Mouse (Mus musculus) neural tube, embryonic 14.5 days (tissue): ENCODE measurements around the gene Faap100. TPM values are rescaled to one million over a fixed set of nuclear protein-coding genes. Genes with fewer than 3 reads are reported as not detected.
A peak's percentile ranks its signal among the peaks of the same experiment; 100 is the strongest.
"Not testable (repeated sequence)": the region's sequence is repeated elsewhere in the genome, so short reads cannot be mapped to it uniquely, and the experiment has no call there.

Experiments used
- ATAC-seq: fragments of 200-750 bp; cut with Nextera tagmentation; 2 replicates; pipeline ENCODE4 v1.8.0; 2017; ENCODE audit warnings: low read depth, mild to moderate bottlenecking, moderate TSS enrichment, moderate library complexity
- H3K27ac ChIP-seq: fragments of 300-500 bp; sonication (generic); 2 replicates; pipeline ENCODE4 v1.5.1; 2014; ENCODE audit warnings: low read depth, mild to moderate bottlenecking, control low read depth, low read length, moderate library complexity, mixed read lengths
- H3K27me3 ChIP-seq: fragments of 300-500 bp; sonication (generic); 2 replicates; pipeline ENCODE4 v1.6.1; 2014; ENCODE audit warnings: low read length; ENCODE audit not compliant: control insufficient read depth, insufficient read depth
- H3K36me3 ChIP-seq: fragments of 300-500 bp; sonication (generic); 2 replicates; pipeline ENCODE4 v1.6.1; 2014; ENCODE audit warnings: low read length, mixed read lengths; ENCODE audit not compliant: control insufficient read depth, insufficient read depth
- H3K4me1 ChIP-seq: fragments of 300-500 bp; sonication (generic); 2 replicates; pipeline ENCODE4 v1.6.1; 2014; ENCODE audit warnings: low read length; ENCODE audit not compliant: control insufficient read depth, insufficient read depth
- H3K4me2 ChIP-seq: fragments of 300-500 bp; sonication (generic); 2 replicates; pipeline ENCODE4 v1.6.1; 2014; ENCODE audit warnings: mild to moderate bottlenecking, low read depth, low read length, control low read depth
- H3K4me3 ChIP-seq: fragments of 300-500 bp; sonication (generic); 2 replicates; pipeline ENCODE4 v1.5.1; 2014; ENCODE audit warnings: low read depth, low read length, control low read depth, mixed read lengths
- H3K9ac ChIP-seq: fragments of 300-500 bp; sonication (generic); replicated peaks from 2 replicates; pipeline ENCODE4 v1.6.1; 2014; ENCODE audit warnings: low read depth, mild to moderate bottlenecking, control low read depth, low read length, mixed read lengths
- H3K9me3 ChIP-seq: fragments of 300-500 bp; sonication (generic); 2 replicates; pipeline ENCODE4 v1.6.1; 2016; ENCODE audit warnings: low read length; ENCODE audit not compliant: control insufficient read depth
- WGBS: fragments of 180-500 bp; shearing (Covaris S2); extraction: QIAGEN DNeasy Blood & Tissue Kit; methylation state at CpG from one replicate; pipeline ENCODE4 v1.1.7; 2014; 5-methylcytosine and 5-hydroxymethylcytosine counted together
- polyA plus RNA-seq: library from polyadenylated mRNA; unstranded; fragments of >200 nt; fragmentation: Nextera tagmentation; extraction: Ambion mirVana; gene quantifications from 2 replicates; pipeline ENCODE4 v1.2.1, GENCODE M21; 2014

The Faap100 gene
- polyA plus RNA-seq, 1 experiment from 2014 or later, result 86.8 TPM

DNA sequence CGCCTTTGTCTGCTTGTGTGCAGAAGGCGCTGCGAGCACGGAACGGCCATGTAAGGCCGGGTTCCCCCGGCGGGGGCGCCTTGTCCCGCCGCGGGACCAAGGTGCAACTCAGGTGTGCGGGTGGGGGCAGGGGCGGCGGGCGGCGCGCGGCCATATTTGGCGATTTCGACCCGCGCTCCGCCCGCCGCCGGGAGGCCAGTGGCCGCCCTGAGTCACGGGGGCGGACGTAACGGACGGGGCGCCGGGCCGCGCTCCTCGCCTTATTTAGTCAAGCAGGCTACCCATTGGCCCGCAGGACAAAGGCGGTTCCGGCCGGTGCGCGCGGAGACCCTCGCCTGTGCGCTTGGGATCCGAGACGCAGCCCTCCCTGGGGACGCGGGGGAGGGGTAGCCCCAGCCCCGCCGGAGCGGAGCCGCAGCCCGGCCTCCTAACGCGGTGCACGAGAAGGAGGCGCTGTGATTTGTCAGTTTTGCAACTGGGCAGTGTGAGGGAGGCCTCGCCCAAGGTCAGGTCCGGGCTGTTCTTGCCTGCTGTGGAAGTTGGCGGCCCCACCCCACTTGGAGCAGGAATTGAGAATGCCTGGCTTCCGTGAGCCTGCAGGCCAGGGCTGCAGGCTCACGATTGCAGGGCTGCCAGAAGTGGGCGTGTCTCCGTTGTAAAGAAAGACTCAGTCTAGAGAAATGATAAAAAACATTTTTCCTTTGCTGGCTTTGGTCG, 28.4 kb downstream of the Faap100 start:
- H3K4me1 ChIP-seq, result peaks cover 30% of the 10 kb centered on the region

DNA sequence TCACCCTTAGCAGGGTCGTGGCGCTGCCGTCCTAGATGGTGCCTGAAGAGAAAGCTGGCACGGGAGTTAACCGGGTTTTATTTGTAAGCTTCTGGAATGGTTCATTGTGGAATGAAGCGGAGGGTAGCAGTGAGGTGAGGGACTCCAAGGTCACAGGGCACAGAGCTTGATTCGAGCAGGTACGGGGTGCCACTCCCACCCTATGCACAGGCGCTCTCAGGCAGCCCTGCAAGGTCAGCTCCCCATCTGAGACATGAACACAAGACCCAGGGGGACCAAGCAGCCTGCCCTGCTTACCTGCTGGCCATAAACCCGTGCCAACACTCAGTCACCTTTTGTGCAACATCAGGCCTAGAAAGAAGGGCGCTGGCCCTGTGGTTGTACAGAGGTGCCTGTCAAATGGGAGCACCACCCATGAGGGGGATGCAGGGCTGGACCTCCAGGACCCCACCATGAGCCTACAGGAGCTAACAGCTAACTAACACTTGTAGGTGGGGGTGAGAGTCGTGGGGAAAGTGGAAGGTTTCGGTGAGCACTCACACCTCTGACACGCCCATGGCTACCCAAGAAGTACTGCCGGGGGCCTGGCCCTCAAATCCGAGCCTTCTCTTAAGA, 29.1 kb downstream of the Faap100 start:
- H3K4me1 ChIP-seq, result peaks cover 33% of the 10 kb centered on the region
- H3K9me3 ChIP-seq, result no peaks in the 10 kb centered on the region
- H3K27ac ChIP-seq, result peak overlapping the region; percentile 100
- H3K4me2 ChIP-seq, result peak overlapping the region; percentile 98
- peak overlapping the region; percentile 100 for H3K9ac ChIP-seq
- ATAC-seq, result peak; percentile 1; the same call in 1 of the 2 replicates
- WGBS, result 7% methylated on average over 16 of the region's 16 CpGs
- no peaks in the 10 kb centered on the region for H3K27me3 ChIP-seq
- peak overlapping the region; percentile 100 for H3K4me3 ChIP-seq
- peaks cover 9% of the 10 kb centered on the region for H3K36me3 ChIP-seq

More for the DNA sequence above, 28.4 kb downstream of the Faap100 start:
- ATAC-seq, result peak; percentile 52
- H3K4me3 ChIP-seq, result peak overlapping the region; percentile 100
- peaks cover 6% of the 10 kb centered on the region for H3K36me3 ChIP-seq
- H3K9me3 ChIP-seq, result no peaks in the 10 kb centered on the region
- peak overlapping the region; percentile 100 for H3K27ac ChIP-seq
- peak overlapping the region; percentile 100 for H3K9ac ChIP-seq
- peak overlapping the region; percentile 98 for H3K4me2 ChIP-seq
- under 1% methylated on average over 66 of the region's 68 CpGs for WGBS
- no peaks in the 10 kb centered on the region for H3K27me3 ChIP-seq

DNA sequence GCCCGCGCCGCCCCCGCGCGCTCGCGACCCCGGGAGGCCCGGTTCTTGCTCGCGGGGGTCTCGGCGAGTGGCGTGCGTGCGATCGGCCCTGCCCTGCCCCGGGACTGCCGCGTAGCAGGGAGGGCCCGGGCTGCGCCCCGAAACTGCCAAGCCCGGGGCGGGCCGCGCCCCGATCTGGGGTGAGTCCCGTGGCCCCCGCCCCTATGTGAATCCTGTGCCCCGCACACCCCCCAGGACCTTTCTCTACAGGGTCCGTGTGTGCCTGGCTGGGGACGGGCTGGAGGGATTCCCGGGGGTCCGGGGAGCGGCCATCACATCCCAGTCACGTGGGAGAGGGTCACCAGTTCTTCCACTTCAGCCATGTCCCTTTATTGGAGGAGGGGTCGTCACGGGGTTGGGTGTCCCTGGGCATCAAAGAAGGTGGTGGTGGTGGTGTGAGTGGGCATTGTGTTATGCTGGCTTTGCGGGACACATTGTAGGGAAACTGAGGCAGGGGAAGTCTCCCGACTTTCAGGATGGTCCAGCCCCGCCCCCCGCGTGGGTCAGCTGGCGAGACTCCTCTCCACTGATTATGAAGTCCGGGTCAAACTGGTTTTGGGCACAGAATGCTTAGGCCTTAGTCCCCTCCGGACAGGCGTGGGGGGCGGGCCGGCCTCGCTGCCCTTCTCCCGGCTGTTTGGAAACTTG, 29.7 kb downstream of the Faap100 start:
- ATAC-seq, result peak; percentile 15
- Histone ChIP-seq H3K4me3 (peak overlapping the region; percentile 100), H3K27ac (peak overlapping the region; percentile 100), H3K27me3 (no peaks in the 10 kb centered on the region), H3K9me3 (no peaks in the 10 kb centered on the region), H3K36me3 (peaks cover 9% of the 10 kb centered on the region), H3K9ac (peak overlapping the region; percentile 100), H3K4me2 (peak overlapping the region; percentile 98), H3K4me1 (peaks cover 33% of the 10 kb centered on the region)
- 6% methylated on average over 46 of the region's 53 CpGs for WGBS

DNA sequence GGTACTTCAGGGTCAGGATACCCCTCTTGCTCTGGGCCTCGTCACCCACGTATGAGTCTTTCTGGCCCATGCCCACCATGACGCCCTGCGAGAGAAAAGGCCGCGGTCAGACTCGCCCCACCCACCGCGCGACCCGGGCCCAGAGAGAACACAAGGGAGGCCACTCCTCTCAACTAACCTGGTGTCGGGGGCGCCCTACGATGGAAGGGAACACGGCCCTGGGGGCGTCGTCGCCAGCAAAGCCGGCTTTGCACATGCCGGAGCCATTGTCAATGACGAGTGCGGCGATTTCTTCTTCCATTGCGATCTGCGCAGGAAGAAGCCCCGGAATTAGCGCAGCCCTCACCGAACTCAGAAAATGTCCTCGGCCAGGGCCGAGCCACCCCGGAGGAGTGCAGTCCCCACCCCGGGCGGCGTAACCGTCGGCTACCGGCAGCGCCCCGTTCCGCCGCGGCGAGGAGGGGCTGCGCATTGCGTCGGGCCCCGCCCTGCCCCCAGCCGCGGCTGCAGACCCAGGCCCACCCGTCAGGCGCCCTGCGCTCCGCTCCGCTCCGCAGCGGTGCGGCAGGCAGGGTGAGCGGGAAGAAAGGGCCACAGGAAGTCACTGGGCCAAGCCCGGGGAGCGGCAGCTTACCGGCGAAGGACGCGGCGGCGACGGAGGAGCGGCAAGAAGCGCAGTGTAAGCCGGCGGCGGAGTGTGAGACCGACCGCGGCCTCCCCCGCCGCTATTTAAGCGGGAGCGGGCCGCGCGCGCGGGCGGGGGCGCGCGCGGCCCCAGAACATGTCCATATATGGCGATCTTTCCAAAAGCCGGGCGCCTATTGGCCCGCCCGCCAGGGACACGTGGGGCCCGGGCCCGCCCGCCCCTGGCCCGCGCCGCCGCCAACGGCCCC, 30.5 kb downstream of the Faap100 start, which contains the start of gene Actg1:
TSS of gene Actg1 (minus strand) at position 752 of the 893 bp plus-strand sequence.
- H3K4me1 ChIP-seq, result peaks cover 26% of the 10 kb centered on the region
- peak within 1 kb of the TSS; percentile 100 for H3K9ac ChIP-seq
- WGBS, result 2% methylated on average over 101 of the region's 103 CpGs

DNA sequence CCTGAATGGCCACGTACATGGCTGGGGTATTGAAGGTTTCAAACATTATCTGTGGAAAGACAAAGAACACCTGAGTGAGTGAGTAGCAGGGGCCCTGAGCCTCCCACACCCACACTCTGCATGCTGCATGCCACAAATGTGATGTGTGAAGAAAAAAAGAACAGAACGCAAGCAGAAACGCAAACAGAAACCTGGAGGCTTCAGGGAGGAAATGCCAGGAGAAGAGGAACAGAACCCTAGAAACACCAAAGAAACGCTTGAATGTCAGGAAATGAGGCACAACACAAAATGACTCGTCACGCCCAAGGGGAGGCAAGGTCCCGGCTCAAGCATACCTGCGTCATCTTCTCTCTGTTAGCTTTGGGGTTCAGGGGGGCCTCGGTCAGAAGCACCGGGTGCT, 31.3 kb downstream of the Faap100 start:
- no peak for ATAC-seq
- Histone ChIP-seq H3K27ac (peak overlapping the region; percentile 100), H3K4me3 (peak overlapping the region; percentile 100), H3K4me2 (peak overlapping the region; percentile 98), H3K9me3 (no peaks in the 10 kb centered on the region), H3K27me3 (no peaks in the 10 kb centered on the region), H3K4me1 (peaks cover 19% of the 10 kb centered on the region), H3K9ac (peak overlapping the region; percentile 100), H3K36me3 (peaks cover 9% of the 10 kb centered on the region)
- 14% methylated on average over 9 of the region's 10 CpGs for WGBS

More for the DNA sequence above, 30.5 kb downstream of the Faap100 start, which contains the start of gene Actg1:
- Histone ChIP-seq H3K27ac (peak within 1 kb of the TSS; percentile 100), H3K27me3 (no peaks in the 10 kb centered on the region), H3K36me3 (peaks cover 9% of the 10 kb centered on the region), H3K4me3 (peak within 1 kb of the TSS; percentile 100), H3K9me3 (no peaks in the 10 kb centered on the region), H3K4me2 (peak within 1 kb of the TSS; percentile 98)
- peak; percentile 82 for ATAC-seq

DNA sequence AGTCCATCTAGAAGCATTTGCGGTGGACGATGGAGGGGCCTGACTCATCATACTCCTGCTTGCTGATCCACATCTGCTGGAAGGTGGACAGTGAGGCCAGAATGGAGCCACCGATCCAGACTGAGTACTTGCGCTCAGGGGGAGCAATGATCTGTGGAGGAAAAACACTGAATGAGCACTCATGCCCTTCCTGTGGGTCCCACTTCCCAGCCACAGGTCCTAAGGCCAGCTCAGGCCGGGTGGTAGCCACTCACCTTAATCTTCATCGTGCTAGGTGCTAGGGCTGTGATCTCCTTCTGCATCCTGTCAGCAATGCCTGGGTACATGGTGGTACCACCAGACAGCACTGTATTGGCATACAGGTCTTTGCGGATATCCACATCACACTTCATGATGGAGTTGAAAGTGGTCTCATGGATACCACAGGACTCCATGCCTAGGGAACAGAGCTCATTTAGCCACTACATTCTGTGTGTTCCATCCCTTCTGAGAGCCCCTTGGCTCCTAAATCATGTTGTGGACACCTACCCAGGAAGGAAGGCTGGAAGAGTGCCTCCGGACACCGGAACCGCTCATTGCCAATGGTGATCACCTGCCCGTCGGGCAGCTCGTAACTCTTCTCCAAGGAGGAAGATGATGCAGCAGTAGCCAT, 32.1 kb downstream of the Faap100 start:
- Histone ChIP-seq H3K9ac (peak overlapping the region; percentile 47), H3K4me1 (peaks cover 19% of the 10 kb centered on the region), H3K4me2 (peak overlapping the region; percentile 76), H3K4me3 (peak overlapping the region; percentile 44)
- not testable (repeated sequence) for H3K36me3 ChIP-seq, H3K27me3 ChIP-seq, H3K27ac ChIP-seq, H3K9me3 ChIP-seq, ATAC-seq
- 47% methylated on average over 11 of the region's 13 CpGs for WGBS

DNA sequence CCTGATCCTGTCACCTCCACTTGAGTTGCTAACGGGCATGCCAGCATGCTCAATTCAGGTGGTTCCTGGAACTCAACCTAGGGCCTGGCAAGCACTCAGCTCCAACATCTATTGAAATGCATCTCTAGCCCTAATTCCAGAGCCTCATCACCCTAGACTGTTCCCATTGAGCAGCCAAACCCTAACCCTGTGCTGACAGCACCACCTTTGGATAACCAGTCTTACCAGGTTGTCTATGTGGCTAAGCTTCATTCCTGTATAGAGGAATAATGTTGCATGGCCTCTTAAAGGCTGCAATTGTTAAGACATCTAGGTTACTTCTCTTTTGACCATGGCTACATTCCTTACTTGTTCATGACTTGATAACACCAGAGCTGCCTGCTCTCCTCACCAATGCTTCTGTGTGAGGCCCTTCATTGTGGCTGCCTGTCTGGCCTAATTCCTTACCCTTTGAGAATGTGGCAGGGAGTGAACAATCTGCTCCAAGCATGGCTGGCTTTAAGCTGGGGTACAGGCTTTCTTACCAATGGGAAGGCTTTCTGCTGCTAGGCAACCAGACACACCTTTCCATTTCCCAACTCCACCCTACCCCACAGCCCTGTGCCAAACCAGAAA, 33.4 kb downstream of the Faap100 start:
- H3K9me3 ChIP-seq, result no peaks in the 10 kb centered on the region
- H3K4me1 ChIP-seq, result peaks cover 12% of the 10 kb centered on the region; the same call in 1 of the 2 replicates
- H3K4me3 ChIP-seq, result peak overlapping the region; percentile 25
- peak overlapping the region; percentile 33; the same call in 1 of the 2 replicates for H3K9ac ChIP-seq
- H3K27ac ChIP-seq, result peak overlapping the region; percentile 35; the same call in 1 of the 2 replicates
- peak overlapping the region; percentile 78 for H3K4me2 ChIP-seq
- H3K27me3 ChIP-seq, result no peaks in the 10 kb centered on the region
- WGBS, result 33% methylated on average over 1 of the region's 1 CpGs
- no peak for ATAC-seq
- peaks cover 9% of the 10 kb centered on the region for H3K36me3 ChIP-seq
